Mouse (Mus musculus): ENCODE measurements around the gene Xndc1. TPM values are rescaled to one million over a fixed set of nuclear protein-coding genes. Genes with fewer than 3 reads are reported as not detected.
A peak's percentile ranks its signal among the peaks of the same experiment; 100 is the strongest.

Gene Xndc1
- polyA plus RNA-seq, 1 experiment from 2014 or later, result 45.4 TPM

GRCm38 (mm10) chr7:102084041-102084696 lies 18.9 kb downstream of the Xndc1 start:
- H3K4me1 ChIP-seq, result no peaks in the 10 kb centered on the region
- peaks cover 80% of the 10 kb centered on the region for H3K36me3 ChIP-seq
- H3K27me3 ChIP-seq, result no peaks in the 10 kb centered on the region
- H3K4me3 ChIP-seq, result no peak overlapping the region
- no peak overlapping the region for H3K4me2 ChIP-seq
- no peaks in the 10 kb centered on the region for H3K9me3 ChIP-seq
- ATAC-seq (ENCODE audit: insufficient number of reproducible peaks, insufficient read depth, low FRiP score, low TSS enrichment, low read depth), result no peak
- WGBS, result 92% methylated on average over 26 of the region's 26 CpGs
- no peak overlapping the region for H3K9ac ChIP-seq
- no peak overlapping the region for H3K27ac ChIP-seq

- no peak overlapping the region for H3K4me2 ChIP-seq
- no peaks in the 10 kb centered on the region for H3K4me1 ChIP-seq
- no peaks in the 10 kb centered on the region for H3K27me3 ChIP-seq
- no peak overlapping the region for H3K27ac ChIP-seq
- no peak overlapping the region for H3K9ac ChIP-seq
- WGBS, result 84% methylated on average over 4 of the region's 4 CpGs
- H3K9me3 ChIP-seq, result no peaks in the 10 kb centered on the region
- no peak overlapping the region for H3K4me3 ChIP-seq
- ATAC-seq (ENCODE audit: insufficient number of reproducible peaks, insufficient read depth, low FRiP score, low TSS enrichment, low read depth), result no peak
- peaks cover 70% of the 10 kb centered on the region for H3K36me3 ChIP-seq
Measured at GRCm38 (mm10) chr7:102087336-102087735, 22.0 kb downstream of the Xndc1 start.

- WGBS, result 5% methylated on average over 30 of the region's 30 CpGs
- peaks cover 4% of the 10 kb centered on the region for H3K36me3 ChIP-seq
- peak overlapping the region; percentile 62 for H3K4me2 ChIP-seq
- no peak overlapping the region for H3K27ac ChIP-seq
- H3K4me1 ChIP-seq, result peaks cover 12% of the 10 kb centered on the region; the same call in 1 of the 2 replicates
- H3K4me3 ChIP-seq, result peak overlapping the region; percentile 32
- H3K9me3 ChIP-seq, result no peaks in the 10 kb centered on the region
- peak overlapping the region; percentile 54 for H3K9ac ChIP-seq
- H3K27me3 ChIP-seq, result no peaks in the 10 kb centered on the region
- ATAC-seq (ENCODE audit: insufficient number of reproducible peaks, insufficient read depth, low FRiP score, low TSS enrichment, low read depth), result no peak
Measured at GRCm38 (mm10) chr7:102099760-102100661, 34.7 kb downstream of the Xndc1 start.

GRCm38 (mm10) chr7:102100868-102101267 lies 35.6 kb downstream of the Xndc1 start:
- Histone ChIP-seq H3K9me3 (no peaks in the 10 kb centered on the region), H3K27ac (no peak overlapping the region), H3K4me3 (no peak overlapping the region), H3K27me3 (no peaks in the 10 kb centered on the region), H3K4me2 (peak overlapping the region; percentile 62), H3K9ac (no peak overlapping the region), H3K36me3 (no peaks in the 10 kb centered on the region; the same call in none of the 2 replicates), H3K4me1 (peaks cover 12% of the 10 kb centered on the region; the same call in 1 of the 2 replicates)
- 59% methylated on average over 5 of the region's 5 CpGs for WGBS
- no peak for ATAC-seq (ENCODE audit: insufficient number of reproducible peaks, insufficient read depth, low FRiP score, low TSS enrichment, low read depth)

- Histone ChIP-seq H3K27ac (no peak within 1 kb of the TSS), H3K9ac (no peak within 1 kb of the TSS), H3K4me2 (peak within 1 kb of the TSS; percentile 62), H3K9me3 (no peaks in the 10 kb centered on the region), H3K36me3 (no peaks in the 10 kb centered on the region; the same call in none of the 2 replicates), H3K27me3 (no peaks in the 10 kb centered on the region), H3K4me3 (no peak within 1 kb of the TSS), H3K4me1 (peaks cover 12% of the 10 kb centered on the region)
- 34% methylated on average over 5 of the region's 5 CpGs for WGBS
- no peak for ATAC-seq (ENCODE audit: insufficient number of reproducible peaks, insufficient read depth, low FRiP score, low TSS enrichment, low read depth)
Measured at GRCm38 (mm10) chr7:102101487-102101886, 36.2 kb downstream of the Xndc1 start, which contains the start of gene Art1. TSS of gene Art1 (plus strand) at chr7:102101743.

GRCm38 (mm10) chr7:102102241-102102640 lies 36.9 kb downstream of the Xndc1 start:
- no peak for ATAC-seq (ENCODE audit: insufficient number of reproducible peaks, insufficient read depth, low FRiP score, low TSS enrichment, low read depth)
- H3K4me3 ChIP-seq, result no peak overlapping the region
- H3K27me3 ChIP-seq, result no peaks in the 10 kb centered on the region
- H3K36me3 ChIP-seq, result no peaks in the 10 kb centered on the region
- H3K27ac ChIP-seq, result no peak overlapping the region
- H3K4me2 ChIP-seq, result no peak overlapping the region
- H3K9ac ChIP-seq, result no peak overlapping the region
- H3K4me1 ChIP-seq, result peaks cover 16% of the 10 kb centered on the region
- no peaks in the 10 kb centered on the region for H3K9me3 ChIP-seq
- WGBS, result 49% methylated on average over 8 of the region's 8 CpGs

GRCm38 (mm10) chr7:102102696-102103095 lies 37.4 kb downstream of the Xndc1 start:
- Histone ChIP-seq H3K4me3 (no peak overlapping the region), H3K36me3 (no peaks in the 10 kb centered on the region), H3K27ac (no peak overlapping the region), H3K4me2 (no peak overlapping the region), H3K27me3 (no peaks in the 10 kb centered on the region), H3K9me3 (no peaks in the 10 kb centered on the region), H3K9ac (no peak overlapping the region), H3K4me1 (peaks cover 16% of the 10 kb centered on the region)
- no peak for ATAC-seq (ENCODE audit: insufficient number of reproducible peaks, insufficient read depth, low FRiP score, low TSS enrichment, low read depth)
- WGBS, result 47% methylated on average over 6 of the region's 6 CpGs

GRCm38 (mm10) chr7:102103555-102103954 lies 38.2 kb downstream of the Xndc1 start:
- no peak for ATAC-seq (ENCODE audit: insufficient number of reproducible peaks, insufficient read depth, low FRiP score, low TSS enrichment, low read depth)
- Histone ChIP-seq H3K4me2 (no peak overlapping the region), H3K27me3 (no peaks in the 10 kb centered on the region), H3K27ac (no peak overlapping the region), H3K4me1 (peaks cover 16% of the 10 kb centered on the region), H3K9ac (no peak overlapping the region), H3K4me3 (no peak overlapping the region), H3K9me3 (no peaks in the 10 kb centered on the region), H3K36me3 (no peaks in the 10 kb centered on the region)
- 70% methylated on average over 2 of the region's 2 CpGs for WGBS

GRCm38 (mm10) chr7:102104126-102104525 lies 38.8 kb downstream of the Xndc1 start:
- Histone ChIP-seq H3K4me3 (no peak overlapping the region), H3K27ac (no peak overlapping the region), H3K9ac (no peak overlapping the region), H3K4me1 (peaks cover 16% of the 10 kb centered on the region), H3K9me3 (no peaks in the 10 kb centered on the region), H3K4me2 (no peak overlapping the region), H3K36me3 (no peaks in the 10 kb centered on the region), H3K27me3 (no peaks in the 10 kb centered on the region)
- no peak for ATAC-seq (ENCODE audit: insufficient number of reproducible peaks, insufficient read depth, low FRiP score, low TSS enrichment, low read depth)
- 73% methylated on average over 5 of the region's 5 CpGs for WGBS

- peak overlapping the region; percentile 17 for H3K4me3 ChIP-seq
- no peaks in the 10 kb centered on the region for H3K9me3 ChIP-seq
- H3K27ac ChIP-seq, result no peak overlapping the region
- H3K4me2 ChIP-seq, result peak overlapping the region; percentile 56
- H3K4me1 ChIP-seq, result peaks cover 4% of the 10 kb centered on the region; the same call in 1 of the 2 replicates
- no peaks in the 10 kb centered on the region for H3K27me3 ChIP-seq
- peak overlapping the region; percentile 54 for H3K9ac ChIP-seq
- 15% methylated on average over 23 of the region's 23 CpGs for WGBS
- no peaks in the 10 kb centered on the region for H3K36me3 ChIP-seq
- ATAC-seq (ENCODE audit: insufficient number of reproducible peaks, insufficient read depth, low FRiP score, low TSS enrichment, low read depth), result no peak
Measured at GRCm38 (mm10) chr7:102106700-102107141, 41.4 kb downstream of the Xndc1 start.

- Histone ChIP-seq H3K27me3 (no peaks in the 10 kb centered on the region), H3K9ac (no peak overlapping the region), H3K36me3 (no peaks in the 10 kb centered on the region), H3K4me1 (peaks cover 4% of the 10 kb centered on the region; the same call in 1 of the 2 replicates), H3K4me3 (no peak overlapping the region), H3K4me2 (no peak overlapping the region), H3K27ac (no peak overlapping the region), H3K9me3 (no peaks in the 10 kb centered on the region)
- no peak for ATAC-seq (ENCODE audit: insufficient number of reproducible peaks, insufficient read depth, low FRiP score, low TSS enrichment, low read depth)
- 81% methylated on average over 1 of the region's 1 CpGs for WGBS
Measured at GRCm38 (mm10) chr7:102108206-102108605, 42.9 kb downstream of the Xndc1 start.

Data from embryonic facial prominence, embryonic 13.5 days (tissue).